Mouse (Mus musculus) stomach, embryonic 14.5 days (tissue): ENCODE data around the gene Abhd17a. TPM values are rescaled to one million over a fixed set of nuclear protein-coding genes. Genes with fewer than 3 reads are reported as not detected.

Experiments used
- ATAC-seq: fragments of 200-750 bp; cut with Nextera tagmentation; 2 replicates; pipeline ENCODE4 v1.8.0; 2017; ENCODE audit warnings: low read depth, moderate TSS enrichment; ENCODE audit not compliant: insufficient number of reproducible peaks, insufficient read depth, low FRiP score
- H3K27ac ChIP-seq: fragments of 300-500 bp; sonication (generic); 2 replicates; pipeline ENCODE4 v1.5.1; 2014; ENCODE audit warnings: mild to moderate bottlenecking, low read length, moderate library complexity, mixed read lengths
- H3K27me3 ChIP-seq: fragments of 300-500 bp; sonication (generic); 2 replicates; pipeline ENCODE4 v1.6.1; 2014; ENCODE audit warnings: low read length, control low read depth, mixed read lengths; ENCODE audit not compliant: control insufficient read depth, insufficient read depth
- H3K36me3 ChIP-seq: fragments of 300-500 bp; sonication (generic); 2 replicates; pipeline ENCODE4 v1.6.1; 2014; ENCODE audit warnings: mild to moderate bottlenecking, control low read depth, low read length, moderate library complexity, mixed read lengths; ENCODE audit not compliant: control insufficient read depth, insufficient read depth
- H3K4me1 ChIP-seq: fragments of 300-500 bp; sonication (generic); 2 replicates; pipeline ENCODE4 v1.6.1; 2014; ENCODE audit warnings: low read length, control low read depth, mixed read lengths; ENCODE audit not compliant: control insufficient read depth, insufficient read depth
- H3K4me2 ChIP-seq: fragments of 300-500 bp; sonication (generic); replicated peaks from 2 replicates; pipeline ENCODE4 v1.6.1; 2014; ENCODE audit warnings: low read depth, low read length, control low read depth
- H3K4me3 ChIP-seq: fragments of 300-500 bp; sonication (generic); 2 replicates; pipeline ENCODE4 v1.5.1; 2014; ENCODE audit warnings: low read depth, low read length, control low read depth
- H3K9ac ChIP-seq: fragments of 300-500 bp; sonication (generic); replicated peaks from 2 replicates; pipeline ENCODE4 v1.6.1; 2014; ENCODE audit warnings: low read depth, mild to moderate bottlenecking, control low read depth, low read length, moderate library complexity, mixed read lengths
- H3K9me3 ChIP-seq: fragments of 300-500 bp; sonication (generic); 2 replicates; pipeline ENCODE4 v1.6.1; 2016; ENCODE audit warnings: low read depth, low read length, control low read depth; ENCODE audit not compliant: control insufficient read depth
- WGBS: fragments of 180-500 bp; shearing (Covaris S2); extraction: QIAGEN DNeasy Blood & Tissue Kit; methylation state at CpG from one replicate; pipeline ENCODE4 v1.1.7; 2014; 5-methylcytosine and 5-hydroxymethylcytosine counted together
- polyA plus RNA-seq: library from polyadenylated mRNA; unstranded; fragments of >200 nt; fragmentation: Nextera tagmentation; extraction: Ambion mirVana; gene quantifications from 2 replicates; pipeline ENCODE4 v1.2.1, GENCODE M21; 2014

Abhd17a gene
- polyA plus RNA-seq, 1 experiment from 2014 or later = 89.7 TPM

DNA sequence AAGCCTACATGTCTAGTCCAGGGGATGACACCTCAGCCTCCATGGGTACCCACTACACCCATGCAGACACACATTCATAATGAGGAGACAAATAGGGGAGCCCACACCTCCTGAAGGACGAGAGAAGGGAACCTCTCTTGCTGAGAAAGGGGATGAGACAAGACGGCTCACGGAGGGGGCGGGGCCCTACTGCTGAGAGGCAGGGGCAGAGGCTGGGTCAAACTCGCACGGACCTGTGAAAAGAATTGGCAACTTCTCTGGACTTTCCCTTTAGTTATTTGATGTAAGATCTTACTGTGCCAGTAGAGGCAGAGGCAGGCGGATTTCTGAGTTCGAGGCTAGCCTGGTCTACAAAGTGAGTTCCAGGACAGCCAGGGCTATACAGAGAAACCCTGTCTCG lies 37.8 kb downstream of the Abhd17a start:
- no peak overlapping the region for H3K9ac ChIP-seq
- peaks cover 17% of the 10 kb centered on the region for H3K36me3 ChIP-seq
- no peaks in the 10 kb centered on the region for H3K9me3 ChIP-seq
- H3K4me3 ChIP-seq = no peak overlapping the region
- no peaks in the 10 kb centered on the region for H3K27me3 ChIP-seq
- H3K4me2 ChIP-seq = no peak overlapping the region
- 65% methylated on average over 9 of the region's 9 CpGs for WGBS
- no peaks in the 10 kb centered on the region for H3K4me1 ChIP-seq
- no peak overlapping the region for H3K27ac ChIP-seq
- no peak for ATAC-seq

DNA sequence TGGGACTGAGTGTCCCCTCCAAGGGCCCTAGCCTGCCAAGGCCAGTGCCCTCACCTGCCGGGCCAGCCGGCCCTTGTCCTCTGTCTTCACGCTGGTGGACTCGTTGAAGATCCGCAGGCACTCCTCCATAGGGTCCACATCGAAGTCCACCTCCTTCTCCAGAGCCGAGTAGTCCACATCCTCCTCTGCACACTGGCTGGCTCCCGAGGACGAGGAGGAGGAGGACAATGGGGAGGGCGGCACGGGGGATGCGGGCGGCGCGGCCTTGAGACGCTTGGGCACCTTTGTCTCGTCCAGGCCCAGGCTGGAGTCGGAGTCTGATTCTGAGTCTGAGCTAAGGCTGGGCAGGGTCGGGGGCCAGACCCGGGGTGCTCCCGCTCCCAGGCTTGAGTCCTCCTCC lies 40.9 kb downstream of the Abhd17a start:
- Histone ChIP-seq H3K27ac (no peak overlapping the region), H3K9me3 (no peaks in the 10 kb centered on the region), H3K36me3 (peaks cover 43% of the 10 kb centered on the region), H3K27me3 (no peaks in the 10 kb centered on the region), H3K4me2 (no peak overlapping the region), H3K9ac (no peak overlapping the region), H3K4me3 (no peak overlapping the region), H3K4me1 (no peaks in the 10 kb centered on the region)
- WGBS = 91% methylated on average over 21 of the region's 21 CpGs
- ATAC-seq = no peak

DNA sequence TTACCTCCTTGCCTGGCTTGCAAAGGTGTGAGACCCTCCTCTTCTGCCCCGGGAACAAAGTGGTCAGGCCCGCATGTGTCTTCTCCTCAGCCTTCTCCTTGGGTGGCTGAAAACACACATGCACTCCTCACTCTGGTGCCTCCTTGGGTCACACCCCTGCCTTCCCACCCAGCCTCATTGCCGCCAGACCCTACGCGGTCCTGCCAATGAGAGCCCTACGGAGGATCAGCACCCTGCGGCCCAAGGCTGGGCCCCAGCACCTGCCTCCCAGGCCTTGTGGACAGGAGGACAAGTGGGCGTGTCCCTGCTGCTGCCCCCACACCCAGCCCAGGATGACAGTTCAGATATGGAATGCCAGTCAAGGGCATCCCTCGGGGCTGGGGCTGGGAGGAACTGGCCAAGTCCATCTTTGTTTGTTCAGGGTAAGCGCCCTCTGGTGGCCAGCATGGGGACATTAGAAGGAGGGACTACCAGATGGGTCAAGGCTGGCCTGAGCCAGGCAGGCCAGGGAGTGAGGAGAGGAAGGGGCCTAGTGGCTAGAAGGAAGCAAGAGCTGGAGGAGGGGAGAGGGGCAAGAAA lies 41.6 kb downstream of the Abhd17a start:
- H3K4me2 ChIP-seq = no peak overlapping the region
- peak; percentile 20; the same call in 1 of the 2 replicates for ATAC-seq
- no peaks in the 10 kb centered on the region for H3K4me1 ChIP-seq
- H3K36me3 ChIP-seq = peaks cover 49% of the 10 kb centered on the region
- H3K9me3 ChIP-seq = no peaks in the 10 kb centered on the region
- no peaks in the 10 kb centered on the region for H3K27me3 ChIP-seq
- no peak overlapping the region for H3K27ac ChIP-seq
- 73% methylated on average over 10 of the region's 10 CpGs for WGBS
- H3K4me3 ChIP-seq = no peak overlapping the region
- no peak overlapping the region for H3K9ac ChIP-seq

DNA sequence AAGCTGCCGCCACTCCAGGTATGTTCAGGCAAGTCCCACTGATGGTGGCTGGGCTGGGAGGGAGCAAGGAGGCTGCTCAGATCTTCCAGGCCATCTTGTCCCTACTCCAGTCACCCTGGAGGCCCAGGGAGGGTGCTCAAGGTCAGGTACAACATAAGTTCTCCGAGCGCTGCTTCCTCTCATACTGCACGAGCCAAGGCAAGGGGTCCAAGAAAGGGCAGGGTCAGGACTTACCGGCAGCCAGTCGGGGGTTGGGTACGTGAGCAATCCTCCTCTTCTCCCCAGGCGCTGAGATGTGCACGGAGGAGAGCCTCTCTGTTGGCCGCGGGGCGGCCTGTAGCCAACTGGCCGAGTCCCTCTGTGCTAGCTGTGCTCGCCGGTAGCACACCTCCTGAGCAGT lies 42.6 kb downstream of the Abhd17a start:
- no peak overlapping the region for H3K27ac ChIP-seq
- H3K36me3 ChIP-seq = peaks cover 59% of the 10 kb centered on the region
- no peak for ATAC-seq
- no peaks in the 10 kb centered on the region for H3K4me1 ChIP-seq
- H3K27me3 ChIP-seq = no peaks in the 10 kb centered on the region
- WGBS = 90% methylated on average over 15 of the region's 15 CpGs
- H3K4me3 ChIP-seq = no peak overlapping the region
- no peaks in the 10 kb centered on the region for H3K9me3 ChIP-seq
- H3K4me2 ChIP-seq = no peak overlapping the region
- H3K9ac ChIP-seq = no peak overlapping the region

DNA sequence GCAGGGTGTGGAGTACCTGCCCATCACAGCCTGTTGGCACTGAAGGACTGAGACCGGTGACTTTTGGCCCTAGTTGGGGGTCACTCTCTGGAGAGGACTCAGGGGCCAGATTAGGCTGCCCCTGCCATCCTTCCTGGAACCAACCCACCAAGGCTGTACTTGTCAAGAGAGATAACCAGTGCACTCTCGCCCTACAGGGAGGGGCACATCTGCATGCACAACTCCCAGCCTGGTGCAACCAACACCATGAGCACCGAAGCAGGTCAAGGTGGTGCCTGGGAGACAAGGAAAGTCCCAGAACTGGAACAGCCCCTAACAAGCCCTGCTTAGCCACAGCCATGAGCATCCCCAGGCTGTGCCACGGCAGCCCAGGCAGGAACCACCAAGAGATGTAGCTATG lies 43.2 kb downstream of the Abhd17a start:
- ATAC-seq = no peak
- Histone ChIP-seq H3K36me3 (peaks cover 65% of the 10 kb centered on the region), H3K4me1 (no peaks in the 10 kb centered on the region), H3K4me2 (no peak overlapping the region), H3K9me3 (no peaks in the 10 kb centered on the region), H3K9ac (no peak overlapping the region), H3K27me3 (no peaks in the 10 kb centered on the region), H3K27ac (no peak overlapping the region), H3K4me3 (no peak overlapping the region)
- WGBS = 96% methylated on average over 4 of the region's 4 CpGs

DNA sequence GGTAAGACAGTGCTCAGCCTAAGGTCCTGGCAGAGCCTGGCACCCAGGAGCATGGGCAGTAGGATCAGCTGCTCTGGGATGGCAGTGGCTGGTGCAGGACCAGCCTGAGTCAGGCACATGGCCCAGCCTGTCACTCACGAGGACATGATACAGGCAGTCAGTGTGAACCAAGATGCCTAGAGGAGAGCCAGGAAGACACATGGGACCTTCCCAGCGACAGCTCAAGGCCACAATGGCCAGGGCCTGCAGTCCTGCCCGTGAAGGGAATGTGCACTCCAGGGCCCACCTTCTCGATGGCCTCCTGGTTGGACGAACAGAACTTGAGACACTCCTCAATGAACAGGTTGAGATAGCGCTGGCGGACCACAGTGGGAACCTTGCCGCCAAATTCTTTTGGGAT lies 44.6 kb downstream of the Abhd17a start:
- Histone ChIP-seq H3K27me3 (no peaks in the 10 kb centered on the region), H3K4me3 (no peak overlapping the region), H3K4me1 (no peaks in the 10 kb centered on the region), H3K4me2 (no peak overlapping the region), H3K27ac (no peak overlapping the region), H3K36me3 (peaks cover 65% of the 10 kb centered on the region), H3K9me3 (no peaks in the 10 kb centered on the region), H3K9ac (no peak overlapping the region)
- ATAC-seq = no peak
- WGBS = 91% methylated on average over 8 of the region's 8 CpGs

DNA sequence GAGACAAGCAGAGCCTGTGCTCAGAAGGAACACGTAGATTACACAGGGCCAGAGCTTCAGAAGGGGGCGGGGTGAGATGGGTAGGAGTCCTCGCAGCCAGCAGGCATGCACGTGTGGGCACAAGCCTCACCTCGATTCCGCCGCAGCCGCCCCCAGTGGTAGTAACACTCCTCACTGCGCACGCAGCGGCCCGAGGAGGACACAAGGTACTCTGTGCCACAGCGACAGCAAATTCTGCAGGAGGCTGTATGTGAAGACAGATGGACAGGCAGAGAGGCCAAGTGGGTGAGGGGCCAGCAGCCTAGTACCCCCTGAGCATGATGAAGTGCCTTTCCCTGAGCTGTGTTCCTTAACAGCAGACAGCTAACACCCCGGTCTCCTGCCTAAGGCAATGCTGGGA lies 46.3 kb downstream of the Abhd17a start:
- no peak overlapping the region for H3K4me3 ChIP-seq
- no peaks in the 10 kb centered on the region for H3K9me3 ChIP-seq
- no peaks in the 10 kb centered on the region for H3K27me3 ChIP-seq
- H3K4me1 ChIP-seq = no peaks in the 10 kb centered on the region
- WGBS = 94% methylated on average over 14 of the region's 14 CpGs
- ATAC-seq = no peak
- H3K36me3 ChIP-seq = peaks cover 54% of the 10 kb centered on the region
- H3K9ac ChIP-seq = no peak overlapping the region
- H3K27ac ChIP-seq = no peak overlapping the region
- no peak overlapping the region for H3K4me2 ChIP-seq

DNA sequence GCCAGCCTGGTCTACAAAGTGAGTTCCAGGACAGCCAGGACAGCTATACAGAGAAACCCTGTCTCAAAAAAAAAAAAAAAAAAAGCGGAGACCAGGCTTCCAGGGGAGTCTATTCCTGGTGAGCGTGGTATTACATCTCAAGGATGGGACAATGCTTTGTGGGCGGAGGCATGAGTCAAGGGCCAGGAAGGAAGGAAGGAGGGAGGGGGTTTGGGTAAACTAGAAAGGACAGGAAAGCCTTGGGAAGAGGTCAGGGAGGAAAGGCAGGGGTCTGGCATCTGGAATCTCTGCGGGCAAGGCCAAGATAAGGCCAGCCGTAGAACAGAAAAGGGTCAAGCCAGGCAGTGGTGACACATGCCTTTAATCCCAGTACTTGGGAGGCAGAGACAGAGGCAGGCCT lies 50.6 kb downstream of the Abhd17a start:
- no peak overlapping the region for H3K27ac ChIP-seq
- no peaks in the 10 kb centered on the region for H3K9me3 ChIP-seq
- no peak overlapping the region for H3K4me3 ChIP-seq
- H3K4me2 ChIP-seq = no peak overlapping the region
- H3K36me3 ChIP-seq = peaks cover 24% of the 10 kb centered on the region
- 0 out of 2 replicates have a peak, but pooled peaks cover 5% of the 10 kb centered on the region for H3K4me1 ChIP-seq
- peaks cover 9% of the 10 kb centered on the region; the same call in 1 of the 2 replicates for H3K27me3 ChIP-seq
- no peak for ATAC-seq
- 50% methylated on average over 5 of the region's 5 CpGs for WGBS
- H3K9ac ChIP-seq = no peak overlapping the region
